Mouse (Mus musculus) heart, adult 2 months (tissue): ENCODE measurements around the gene Gm5591. TPM values are rescaled to one million over a fixed set of nuclear protein-coding genes. Genes with fewer than 3 reads are reported as not detected.
"Not testable (repeated sequence)": the region's sequence is repeated elsewhere in the genome, so short reads cannot be mapped to it uniquely, and the experiment has no call there.

Source experiments
- DNase-seq, 2 experiments: peaks; one replicate each; pipeline ENCODE4 v3.0.0; 2021
- H3K27ac ChIP-seq: fragments of 200-600 bp; 2 replicates; pipeline ENCODE4 v1.8.1; 2022
- H3K27me3 ChIP-seq: fragments of 200-500 bp; 2 replicates; pipeline ENCODE4 v1.6.1; 2012; ENCODE audit warnings: mild to moderate bottlenecking, low read length, inconsistent platforms, mixed read lengths; ENCODE audit not compliant: control insufficient read depth, insufficient read depth
- H3K36me3 ChIP-seq: fragments of 200-500 bp; 2 replicates; pipeline ENCODE4 v1.6.1; 2012; ENCODE audit warnings: low read length, inconsistent platforms; ENCODE audit not compliant: control insufficient read depth, insufficient read depth
- H3K4me1 ChIP-seq: fragments of 200-500 bp; 2 replicates; pipeline ENCODE4 v1.6.1; 2011; ENCODE audit warnings: low read length; ENCODE audit not compliant: control insufficient read depth, insufficient read depth
- H3K4me3 ChIP-seq: fragments of 200-600 bp; 2 replicates; pipeline ENCODE4 v1.8.1; 2022
- H3K79me2 ChIP-seq: fragments of 200-500 bp; replicated peaks from 2 replicates; pipeline ENCODE4 v1.6.1; 2012; ENCODE audit warnings: mild to moderate bottlenecking, inconsistent platforms, low read length, moderate library complexity, mixed read lengths; ENCODE audit not compliant: control insufficient read depth, insufficient read depth
- H3K9ac ChIP-seq: fragments of 200-500 bp; 2 replicates; pipeline ENCODE4 v1.6.1; 2012; ENCODE audit warnings: low read depth, mild to moderate bottlenecking, control low read depth, inconsistent platforms, low read length, mixed read lengths
- WGBS: fragments of 180-500 bp; shearing (Covaris S2); methylation state at CpG from one replicate; pipeline ENCODE4 v1.1.7; 2018; 5-methylcytosine and 5-hydroxymethylcytosine counted together
- intact Hi-C: fragments of 180-260 bp; cut with DNase I; formaldehyde crosslinking; loops from one replicate; pipeline ENCODE4 v1.15.1; 2025
- long read RNA-seq: library from polyadenylated mRNA; stranded (forward); transcript quantifications from one replicate; pipeline ENCODE4 v2.0.0, GENCODE M21; 2021
- polyA plus RNA-seq: library from polyadenylated mRNA; depleted of rRNA; stranded (reverse); fragments of >200 nt; gene quantifications from 2 replicates; pipeline ENCODE4 v1.2.3, GENCODE M21; 2012; rRNA removed
- total RNA-seq, 2 experiments: library from RNA; stranded (reverse); gene quantifications; 2 replicates each; pipeline ENCODE4 v1.2.3; 2021

Gene Gm5591
- total RNA-seq = not detected
- 0.06 TPM in 1 of 2 replicates, not detected in the other for polyA plus RNA-seq
- long read RNA-seq = 0 reads

GRCm38 (mm10) chr7:38528093-38528492 lies at the start of gene Gm5591:
Gene Gm5591, minus strand, starts transcription at chr7:38528193.
- H3K36me3 ChIP-seq, H3K9ac ChIP-seq, H3K4me1 ChIP-seq, H3K27ac ChIP-seq, H3K27me3 ChIP-seq, H3K79me2 ChIP-seq, H3K4me3 ChIP-seq, DNase-seq, intact Hi-C loops: not testable (repeated sequence)
- WGBS = 51% methylated on average over 2 of the region's 2 CpGs

DNA sequence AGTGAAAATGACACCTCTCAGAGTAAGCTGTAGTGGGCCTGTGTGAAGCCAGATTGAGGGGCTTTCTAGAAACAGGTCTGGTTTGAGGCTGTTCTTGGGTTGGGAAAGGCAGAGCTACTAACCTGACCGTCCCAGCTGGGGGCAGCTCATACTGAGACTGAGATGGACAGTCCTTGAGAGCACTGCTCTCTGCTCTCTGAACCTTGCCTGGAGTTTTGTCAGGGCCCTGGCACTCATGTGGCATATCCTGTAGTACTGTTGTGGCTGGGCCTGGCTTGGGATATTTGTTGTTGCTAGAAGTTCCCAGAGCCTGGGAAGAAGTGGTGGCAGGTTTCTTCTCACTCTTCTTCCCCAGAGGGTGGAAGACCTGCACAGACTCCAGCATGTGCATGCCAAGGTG lies 39.5 kb downstream of the Gm5591 start:
- 59% methylated on average over 1 of the region's 1 CpGs for WGBS
- H3K36me3 ChIP-seq, H3K27me3 ChIP-seq, H3K79me2 ChIP-seq, DNase-seq, H3K4me3 ChIP-seq, H3K27ac ChIP-seq, H3K9ac ChIP-seq, intact Hi-C loops, H3K4me1 ChIP-seq: not testable (repeated sequence)
